In genomic region chr2:152615563-152615962, GRCm38 (mm10) we compare ENCODE assay signal across 9 mouse cellular contexts. TPM values are rescaled to one million over a fixed set of nuclear protein-coding genes. Genes with fewer than 3 reads are reported as not detected.
DNase-seq lines count a peak whose midpoint lies in the region; ATAC-seq and TF ChIP-seq lines count a peak whose summit lies in the region.
"Had no signal": no experiment of that assay in that cellular context is flagged by ENCODE, and none has a peak within 500 bp of the region (broad histone marks: within the 10 kb centered on the region; RNA-seq: fewer than 3 reads in every experiment).

No protein-coding gene starts in this region.

- no peaks in the 10 kb centered on the region for H3K9me3 ChIP-seq in liver, embryonic 14.5 days (ENCODE audit: control insufficient read depth, low read length)
- H3K9me3 ChIP-seq: heart, embryonic 13.5 days had no signal

- H3K27me3 ChIP-seq in liver, embryonic 14.5 days (ENCODE audit: control insufficient read depth, insufficient read depth, low read length) = no peaks in the 10 kb centered on the region
- H3K27me3 ChIP-seq: heart, embryonic 13.5 days had no signal

- no peak for TF ChIP-seq EP300 in liver, embryonic 14.5 days (IDR thresholded peaks at IDR 0.05; ENCODE audit: low read depth)

- DNase-seq in CD4-positive helper T cell, adult 2 months (ENCODE audit: low read depth, low spot score) = peak; percentile 47
- peak; percentile 86 for DNase-seq in MN1 (ENCODE audit: low spot score)
- peak; percentile 68 to 78 for DNase-seq in cerebellum, postnatal 14 days
- peak; percentile 68 to 71 for DNase-seq in heart, adult 9 months (ENCODE audit: low spot score in 2 of 2)
- peak; percentile 71 for DNase-seq in kidney, postnatal 10 days
- DNase-seq in liver, embryonic 14.5 days (ENCODE audit: low read depth in 3 of 3, low spot score in 3 of 3) = peak; percentile 33 to 37 (median 35)
- no peak for DNase-seq in urinary bladder, postnatal 10 days (ENCODE audit: low spot score)

- H3K4me2 ChIP-seq in liver, embryonic 14.5 days (ENCODE audit: low read depth) = no peak overlapping the region
- H3K4me2 ChIP-seq: heart, embryonic 13.5 days had no signal

- ATAC-seq in liver, embryonic 14.5 days (ENCODE audit: insufficient read depth) = no peak
- peak; percentile 48; the same call in 1 of the 2 replicates for ATAC-seq in neutrophil, adult 5-6 weeks (ENCODE audit: extremely low read depth, insufficient number of reproducible peaks, low FRiP score, poor library complexity, severe bottlenecking)

- H3K36me3 ChIP-seq in liver, embryonic 14.5 days (replicated peaks; ENCODE audit: control insufficient read depth, insufficient read depth, low read depth) = no peaks in the 10 kb centered on the region
- H3K36me3 ChIP-seq: heart, embryonic 13.5 days had no signal

- no peaks in the 10 kb centered on the region for H3K4me1 ChIP-seq in liver, embryonic 14.5 days (replicated peaks; ENCODE audit: control insufficient read depth in 2 of 2, insufficient read depth in 2 of 2, low read length in 1 of 2)
- H3K4me1 ChIP-seq: heart, embryonic 13.5 days had no signal

- no peak overlapping the region for H3K27ac ChIP-seq in liver, embryonic 14.5 days
- H3K27ac ChIP-seq: heart, embryonic 13.5 days had no signal

- no peak overlapping the region for H3K9ac ChIP-seq in liver, embryonic 14.5 days (replicated peaks)
- H3K9ac ChIP-seq: heart, embryonic 13.5 days had no signal

- 9% methylated on average over 7 of the region's 7 CpGs for WGBS in liver, embryonic 14.5 days (ENCODE audit: insufficient replicate concordance)

- peak; percentile 85 for TF ChIP-seq CTCF in liver, embryonic 14.5 days (IDR thresholded peaks at IDR 0.05; ENCODE audit: low read depth)

- H3K4me3 ChIP-seq in liver, embryonic 14.5 days (ENCODE audit: insufficient read depth in 1 of 2, low read depth in 2 of 2, low read length in 2 of 2) = no peak overlapping the region
- H3K4me3 ChIP-seq: heart, embryonic 13.5 days had no signal

RNA-seq across cellular contexts. Expression of gene Defb25, which starts 7.3 kb away (rescaled TPM):
- polyA plus RNA-seq in liver, embryonic 14.5 days (2012; rRNA removed) = not detected in 2 replicates
- not detected in 2 replicates for polyA plus RNA-seq in liver, embryonic 14.5 days (2014; fragmentation: Nextera tagmentation; extraction: Ambion mirVana)
- total RNA-seq in neutrophil, adult 5-6 weeks (2017) = not detected in 2 replicates

RNA-seq across cellular contexts. Expression of gene Rem1, which starts 11.2 kb away (rescaled TPM):
- polyA plus RNA-seq in liver, embryonic 14.5 days (2012; rRNA removed) = 0.42 and 0.66 TPM in 2 replicates
- 0.52 and 0.91 TPM in 2 replicates for polyA plus RNA-seq in liver, embryonic 14.5 days (2014; fragmentation: Nextera tagmentation; extraction: Ambion mirVana)
- 0.35 and 2.1 TPM in 2 replicates for total RNA-seq in neutrophil, adult 5-6 weeks (2017)

RNA-seq across cellular contexts. Expression of gene Defb36, which starts 11.4 kb away (rescaled TPM):
- polyA plus RNA-seq in liver, embryonic 14.5 days (2012; rRNA removed) = not detected in 2 replicates
- polyA plus RNA-seq in liver, embryonic 14.5 days (2014; fragmentation: Nextera tagmentation; extraction: Ambion mirVana) = not detected in 2 replicates
- total RNA-seq in neutrophil, adult 5-6 weeks (2017) = not detected in 2 replicates
- polyA plus RNA-seq: heart, embryonic 13.5 days had no signal

RNA-seq across cellular contexts. Expression of gene Defb45, which starts 16.4 kb away (rescaled TPM):
- not detected in 2 replicates for polyA plus RNA-seq in liver, embryonic 14.5 days (2012; rRNA removed)
- polyA plus RNA-seq in liver, embryonic 14.5 days (2014; fragmentation: Nextera tagmentation; extraction: Ambion mirVana) = not detected in 2 replicates
- not detected in 2 replicates for total RNA-seq in neutrophil, adult 5-6 weeks (2017)
- polyA plus RNA-seq: heart, embryonic 13.5 days had no signal

RNA-seq across cellular contexts. Expression of gene Defb19, which starts 35.5 kb away (rescaled TPM):
- polyA plus RNA-seq in liver, embryonic 14.5 days (2012; rRNA removed) = not detected in 2 replicates
- not detected in 2 replicates for polyA plus RNA-seq in liver, embryonic 14.5 days (2014; fragmentation: Nextera tagmentation; extraction: Ambion mirVana)
- total RNA-seq in neutrophil, adult 5-6 weeks (2017) = not detected in 2 replicates
